Mouse (Mus musculus): ENCODE results near the gene Ndufa6. TPM values are rescaled to one million over a fixed set of nuclear protein-coding genes. Genes with fewer than 3 reads are reported as not detected.
"Not testable (repeated sequence)": the region's sequence is repeated elsewhere in the genome, so short reads cannot be mapped to it uniquely, and the experiment has no call there.

Ndufa6 gene
- 119 and 121 TPM in 2 replicates for total RNA-seq (2017)

- ATAC-seq (ENCODE audit: extremely low read depth, insufficient number of reproducible peaks, low FRiP score, poor library complexity, severe bottlenecking), result peak; percentile 97
These were observed at the start of gene Ndufa6 for GRCm38 (mm10) chr15:82354126-82354945. Ndufa6 (minus strand) TSS chr15:82354322.

- no peak for ATAC-seq (ENCODE audit: extremely low read depth, insufficient number of reproducible peaks, low FRiP score, poor library complexity, severe bottlenecking)
These were observed 49.5 kb upstream of the Ndufa6 start for GRCm38 (mm10) chr15:82403606-82404005.

GRCm38 (mm10) chr15:82402741-82403140, 48.6 kb upstream of the Ndufa6 start:
- ATAC-seq (ENCODE audit: extremely low read depth, insufficient number of reproducible peaks, low FRiP score, poor library complexity, severe bottlenecking), result no peak

- ATAC-seq (ENCODE audit: extremely low read depth, insufficient number of reproducible peaks, low FRiP score, poor library complexity, severe bottlenecking), result no peak
These were observed 48.0 kb upstream of the Ndufa6 start for GRCm38 (mm10) chr15:82402106-82402505.

GRCm38 (mm10) chr15:82401516-82401915, 47.4 kb upstream of the Ndufa6 start:
- no peak for ATAC-seq (ENCODE audit: extremely low read depth, insufficient number of reproducible peaks, low FRiP score, poor library complexity, severe bottlenecking)

- ATAC-seq (ENCODE audit: extremely low read depth, insufficient number of reproducible peaks, low FRiP score, poor library complexity, severe bottlenecking), result not testable (repeated sequence)
These were observed 41.8 kb upstream of the Ndufa6 start for GRCm38 (mm10) chr15:82395955-82396354.

GRCm38 (mm10) chr15:82393922-82394321, 39.8 kb upstream of the Ndufa6 start, which contains the start of gene Cyp2d11:
Cyp2d11 (minus strand) TSS chr15:82394022.
- ATAC-seq (ENCODE audit: extremely low read depth, insufficient number of reproducible peaks, low FRiP score, poor library complexity, severe bottlenecking), result not testable (repeated sequence)

GRCm38 (mm10) chr15:82389916-82390315, 35.8 kb upstream of the Ndufa6 start:
- not testable (repeated sequence) for ATAC-seq (ENCODE audit: extremely low read depth, insufficient number of reproducible peaks, low FRiP score, poor library complexity, severe bottlenecking)

- no peak for ATAC-seq (ENCODE audit: extremely low read depth, insufficient number of reproducible peaks, low FRiP score, poor library complexity, severe bottlenecking)
These were observed 31.6 kb upstream of the Ndufa6 start for GRCm38 (mm10) chr15:82385729-82386128.

GRCm38 (mm10) chr15:82382441-82382840, 28.3 kb upstream of the Ndufa6 start:
- no peak for ATAC-seq (ENCODE audit: extremely low read depth, insufficient number of reproducible peaks, low FRiP score, poor library complexity, severe bottlenecking)

- no peak for ATAC-seq (ENCODE audit: extremely low read depth, insufficient number of reproducible peaks, low FRiP score, poor library complexity, severe bottlenecking)
These were observed 26.6 kb upstream of the Ndufa6 start for GRCm38 (mm10) chr15:82380714-82381062.

GRCm38 (mm10) chr15:82379871-82380713, 26.0 kb upstream of the Ndufa6 start, which contains the start of gene Cyp2d22:
Cyp2d22 (minus strand) TSS chr15:82380260.
- peak; percentile 52 for ATAC-seq (ENCODE audit: extremely low read depth, insufficient number of reproducible peaks, low FRiP score, poor library complexity, severe bottlenecking)

- no peak for ATAC-seq (ENCODE audit: extremely low read depth, insufficient number of reproducible peaks, low FRiP score, poor library complexity, severe bottlenecking)
These were observed 25.4 kb upstream of the Ndufa6 start for GRCm38 (mm10) chr15:82379511-82379870.

GRCm38 (mm10) chr15:82378261-82379180, 24.4 kb upstream of the Ndufa6 start:
- ATAC-seq (ENCODE audit: extremely low read depth, insufficient number of reproducible peaks, low FRiP score, poor library complexity, severe bottlenecking), result no peak

- no peak for ATAC-seq (ENCODE audit: extremely low read depth, insufficient number of reproducible peaks, low FRiP score, poor library complexity, severe bottlenecking)
These were observed 23.6 kb upstream of the Ndufa6 start for GRCm38 (mm10) chr15:82377701-82378100.

- no peak for ATAC-seq (ENCODE audit: extremely low read depth, insufficient number of reproducible peaks, low FRiP score, poor library complexity, severe bottlenecking)
These were observed 22.4 kb upstream of the Ndufa6 start for GRCm38 (mm10) chr15:82376393-82377138.

GRCm38 (mm10) chr15:82375855-82376254, 21.7 kb upstream of the Ndufa6 start:
- ATAC-seq (ENCODE audit: extremely low read depth, insufficient number of reproducible peaks, low FRiP score, poor library complexity, severe bottlenecking), result no peak

- ATAC-seq (ENCODE audit: extremely low read depth, insufficient number of reproducible peaks, low FRiP score, poor library complexity, severe bottlenecking), result no peak
These were observed 20.3 kb upstream of the Ndufa6 start for GRCm38 (mm10) chr15:82374437-82374836.
